Mouse (Mus musculus) hindbrain, embryonic 12.5 days (tissue): ENCODE results near the gene Atp8a1. TPM values are rescaled to one million over a fixed set of nuclear protein-coding genes. Genes with fewer than 3 reads are reported as not detected.

ENCODE experiments used
- ATAC-seq: fragments of 200-750 bp; cut with Nextera tagmentation; 2 replicates; pipeline ENCODE4 v1.8.0; 2017; ENCODE audit warnings: moderate TSS enrichment; ENCODE audit not compliant: low FRiP score
- H3K27ac ChIP-seq: fragments of 300-500 bp; sonication (generic); 2 replicates; pipeline ENCODE4 v1.5.1; 2016; ENCODE audit warnings: mild to moderate bottlenecking
- H3K27me3 ChIP-seq: fragments of 300-500 bp; sonication (generic); 2 replicates; pipeline ENCODE4 v1.6.1; 2016; ENCODE audit warnings: mild to moderate bottlenecking
- H3K36me3 ChIP-seq: fragments of 300-500 bp; sonication (generic); 2 replicates; pipeline ENCODE4 v1.6.1; 2016; ENCODE audit warnings: mild to moderate bottlenecking
- H3K4me1 ChIP-seq: fragments of 300-500 bp; sonication (generic); 2 replicates; pipeline ENCODE4 v1.6.1; 2016
- H3K4me2 ChIP-seq: fragments of 300-500 bp; sonication (generic); replicated peaks from 2 replicates; pipeline ENCODE4 v1.6.1; 2016; ENCODE audit warnings: mild to moderate bottlenecking
- H3K4me3 ChIP-seq: fragments of 300-500 bp; sonication (generic); 2 replicates; pipeline ENCODE4 v1.5.1; 2016; ENCODE audit warnings: mild to moderate bottlenecking
- H3K9ac ChIP-seq: fragments of 300-500 bp; sonication (generic); 2 replicates; pipeline ENCODE4 v1.6.1; 2016; ENCODE audit warnings: mild to moderate bottlenecking, moderate library complexity
- H3K9me3 ChIP-seq: fragments of 300-500 bp; sonication (generic); replicated peaks from 2 replicates; pipeline ENCODE4 v1.6.1; 2016; ENCODE audit warnings: mild to moderate bottlenecking
- WGBS: fragments of 180-500 bp; shearing (Covaris S2); methylation state at CpG from one replicate; pipeline ENCODE4 v1.1.7; 2016; 5-methylcytosine and 5-hydroxymethylcytosine counted together
- polyA plus RNA-seq: library from polyadenylated mRNA; unstranded; fragments of >200 nt; fragmentation: Nextera tagmentation; extraction: Ambion mirVana; gene quantifications from 2 replicates; pipeline ENCODE4 v1.2.1, GENCODE M21; 2016

Atp8a1 gene
- polyA plus RNA-seq, 1 experiment from 2014 or later: 37.3 TPM

DNA sequence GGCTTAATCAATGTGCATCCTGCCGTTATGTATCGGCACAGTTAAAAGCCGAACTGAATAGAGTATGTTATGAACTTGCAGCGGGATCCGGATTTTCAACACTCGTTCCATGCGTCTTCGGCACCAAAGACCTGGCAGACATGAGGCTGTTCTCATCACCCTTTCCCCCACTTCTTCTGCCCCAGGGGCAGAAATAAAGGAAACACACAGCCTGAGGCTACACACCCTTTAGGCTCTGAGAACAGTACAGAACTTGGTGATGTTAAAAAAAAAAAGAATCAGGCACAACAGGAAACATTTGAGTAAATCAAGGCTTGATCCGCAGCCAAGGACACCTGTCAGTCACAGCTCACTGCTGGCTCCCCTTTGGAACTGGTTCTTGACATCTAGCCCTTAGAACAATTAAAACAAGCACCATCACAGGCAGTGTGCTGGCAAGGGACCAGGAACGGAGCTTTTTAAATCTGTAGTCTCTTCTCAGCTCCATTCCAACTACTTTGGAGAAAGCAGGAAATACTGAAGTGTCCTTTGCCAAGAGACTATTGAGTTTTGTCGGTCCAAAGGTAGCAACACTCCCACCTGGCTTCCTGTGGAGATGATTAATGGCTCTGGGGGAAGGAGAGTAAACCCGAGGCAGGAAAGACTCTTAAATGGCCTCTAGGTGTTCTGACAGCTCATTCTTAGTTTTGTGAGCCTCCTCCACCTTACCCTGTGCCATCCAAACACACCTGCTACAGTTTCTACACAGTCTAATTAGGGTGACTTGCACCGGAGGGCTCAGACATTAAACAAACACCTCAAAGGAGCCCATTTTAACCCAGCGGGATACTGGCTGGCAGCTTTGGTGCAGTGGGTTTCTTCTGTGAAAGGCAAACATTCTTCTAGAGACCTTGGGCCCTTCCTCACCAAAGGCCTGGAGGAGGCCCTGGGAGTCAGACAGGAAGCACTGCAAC is 50.0 kb downstream of the Atp8a1 start:
- 78% methylated on average over 14 of the region's 14 CpGs for WGBS
- Histone ChIP-seq H3K4me1 (peaks cover 6% of the 10 kb centered on the region; the same call in 1 of the 2 replicates), H3K27ac (no peak overlapping the region), H3K9me3 (no peaks in the 10 kb centered on the region), H3K36me3 (no peaks in the 10 kb centered on the region), H3K4me3 (no peak overlapping the region), H3K9ac (no peak overlapping the region), H3K4me2 (no peak overlapping the region), H3K27me3 (no peaks in the 10 kb centered on the region)
- no peak for ATAC-seq

DNA sequence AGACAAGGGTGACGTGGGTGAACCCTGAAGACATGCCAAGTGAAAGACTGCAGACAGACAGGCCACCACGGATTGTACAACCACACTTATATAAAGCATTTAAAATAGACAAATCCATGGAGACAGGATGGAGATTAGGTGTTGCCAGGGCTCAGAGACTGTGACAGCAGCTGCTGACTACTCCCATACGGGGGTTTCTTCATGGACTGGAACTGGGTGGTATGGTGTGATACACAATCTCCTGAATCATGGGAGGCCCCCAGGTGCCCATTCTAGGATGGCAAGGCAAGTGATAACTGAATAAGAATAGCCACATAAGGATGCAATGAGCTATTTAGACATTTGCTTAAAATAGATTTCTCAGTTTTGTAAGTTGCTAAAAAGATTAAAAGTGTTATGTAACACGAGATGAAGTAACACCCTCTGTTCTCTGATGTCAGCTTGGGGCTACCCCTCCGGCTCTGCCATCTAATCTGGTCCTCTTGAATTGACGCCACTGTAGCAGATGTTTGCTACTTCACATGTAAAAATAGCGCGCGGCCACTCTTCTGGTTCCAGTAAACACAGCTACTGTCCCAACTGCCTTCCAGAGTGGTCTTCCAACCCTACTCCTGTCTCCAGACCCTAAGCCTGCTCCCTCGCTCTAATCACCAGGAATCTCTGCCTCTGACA is 53.0 kb downstream of the Atp8a1 start:
- WGBS: 87% methylated on average over 10 of the region's 10 CpGs
- no peak for ATAC-seq

DNA sequence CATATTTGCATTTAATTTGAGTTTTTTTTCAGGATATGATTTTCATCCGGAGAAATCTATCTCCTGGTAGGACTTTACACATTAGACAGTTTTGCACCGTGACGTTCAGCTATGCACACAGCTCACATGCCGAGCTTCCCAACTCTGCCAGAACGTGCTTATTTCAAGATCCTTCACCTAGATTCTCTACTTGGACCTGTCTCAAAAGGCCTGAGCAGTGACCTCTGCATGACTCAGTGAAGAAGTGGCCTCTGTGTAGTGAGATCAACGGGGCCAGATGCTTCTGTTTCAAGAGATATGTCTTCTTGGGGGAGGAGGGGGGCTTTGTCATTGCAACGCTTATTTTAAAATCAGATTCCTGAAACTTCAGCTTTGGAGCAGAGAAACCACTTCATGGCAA is 64.5 kb downstream of the Atp8a1 start:
- Histone ChIP-seq H3K9ac (no peak overlapping the region), H3K4me2 (no peak overlapping the region), H3K4me1 (no peaks in the 10 kb centered on the region), H3K9me3 (no peaks in the 10 kb centered on the region), H3K27me3 (no peaks in the 10 kb centered on the region), H3K27ac (no peak overlapping the region), H3K4me3 (no peak overlapping the region), H3K36me3 (no peaks in the 10 kb centered on the region)
- WGBS: 87% methylated on average over 7 of the region's 7 CpGs
- ATAC-seq: no peak

More for the DNA sequence above, 53.0 kb downstream of the Atp8a1 start:
- Histone ChIP-seq H3K27me3 (no peaks in the 10 kb centered on the region), H3K4me3 (no peak overlapping the region), H3K27ac (no peak overlapping the region), H3K36me3 (no peaks in the 10 kb centered on the region), H3K9me3 (no peaks in the 10 kb centered on the region), H3K4me2 (no peak overlapping the region), H3K9ac (no peak overlapping the region), H3K4me1 (peaks cover 6% of the 10 kb centered on the region; the same call in 1 of the 2 replicates)

DNA sequence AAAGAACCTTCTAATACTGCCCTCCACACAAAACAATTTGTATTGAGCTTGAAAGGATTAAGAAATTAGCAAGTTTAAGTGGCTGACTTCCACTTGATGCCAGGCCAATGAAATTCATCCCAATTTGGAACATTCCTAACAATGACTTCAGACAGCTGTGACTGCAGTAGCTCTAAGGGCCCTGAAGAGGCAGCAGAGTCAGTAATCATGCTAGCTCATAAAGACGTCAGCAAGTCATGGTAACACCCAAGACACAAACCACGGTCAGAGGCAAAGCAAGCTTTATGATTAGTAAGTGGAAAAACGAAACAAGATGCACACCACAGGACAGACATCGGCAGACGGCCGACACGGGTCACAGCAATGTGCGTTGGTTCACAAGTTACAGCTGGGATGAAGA is 69.2 kb downstream of the Atp8a1 start:
- WGBS: 73% methylated on average over 8 of the region's 8 CpGs
- Histone ChIP-seq H3K27me3 (no peaks in the 10 kb centered on the region), H3K27ac (no peak overlapping the region), H3K36me3 (no peaks in the 10 kb centered on the region), H3K4me3 (no peak overlapping the region), H3K4me1 (no peaks in the 10 kb centered on the region), H3K9me3 (no peaks in the 10 kb centered on the region), H3K4me2 (no peak overlapping the region), H3K9ac (no peak overlapping the region)
- 0 out of 2 replicates have a peak, but pooled peaks have one; percentile 29 for ATAC-seq

DNA sequence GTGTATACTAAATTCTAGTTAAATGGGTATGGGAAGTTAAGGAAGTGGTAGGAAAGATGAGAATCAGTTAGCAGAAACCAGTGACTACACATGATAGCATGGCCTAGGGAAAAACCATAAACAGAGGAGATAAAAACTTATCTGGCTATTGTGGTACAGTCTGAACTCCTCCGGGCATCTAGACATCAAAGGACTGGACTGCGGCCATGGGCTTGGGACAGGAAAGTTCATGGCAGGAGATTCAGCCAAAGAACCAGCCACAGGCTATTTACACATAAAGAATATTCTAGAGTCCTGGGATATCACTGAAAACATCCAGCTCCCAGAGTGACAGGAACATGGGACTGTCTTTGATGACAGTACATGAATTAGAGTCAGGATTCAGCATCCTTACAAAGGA is 73.0 kb downstream of the Atp8a1 start:
- H3K27me3 ChIP-seq: no peaks in the 10 kb centered on the region
- no peak overlapping the region for H3K4me2 ChIP-seq
- ATAC-seq: no peak
- no peaks in the 10 kb centered on the region for H3K4me1 ChIP-seq
- no peak overlapping the region for H3K27ac ChIP-seq
- 95% methylated on average over 2 of the region's 2 CpGs for WGBS
- no peak overlapping the region for H3K4me3 ChIP-seq
- H3K9ac ChIP-seq: no peak overlapping the region
- no peaks in the 10 kb centered on the region for H3K36me3 ChIP-seq
- no peaks in the 10 kb centered on the region for H3K9me3 ChIP-seq

DNA sequence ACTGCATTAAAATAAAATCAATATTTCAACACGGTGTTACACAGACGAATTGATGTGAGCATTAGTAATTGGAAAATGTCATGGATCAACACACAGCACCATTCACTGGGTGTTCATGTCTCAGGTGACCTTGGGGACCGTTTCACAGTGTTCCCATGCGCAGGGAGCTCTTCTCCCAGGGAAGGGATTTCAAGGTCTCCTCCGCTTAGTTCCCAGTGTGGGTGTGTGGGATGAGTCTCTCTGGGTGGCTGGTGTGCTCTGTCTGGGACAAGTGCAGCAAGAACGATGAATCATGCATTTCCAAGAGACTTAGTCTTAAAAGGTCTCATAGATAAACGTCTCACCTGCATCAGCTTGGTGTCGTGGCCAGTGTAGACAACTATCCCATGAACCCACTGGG is 78.5 kb downstream of the Atp8a1 start:
- no peak for ATAC-seq
- Histone ChIP-seq H3K9ac (no peak overlapping the region), H3K4me1 (no peaks in the 10 kb centered on the region), H3K27me3 (no peaks in the 10 kb centered on the region), H3K27ac (no peak overlapping the region), H3K9me3 (no peaks in the 10 kb centered on the region), H3K36me3 (no peaks in the 10 kb centered on the region), H3K4me3 (no peak overlapping the region), H3K4me2 (no peak overlapping the region)
- WGBS: 91% methylated on average over 8 of the region's 8 CpGs

DNA sequence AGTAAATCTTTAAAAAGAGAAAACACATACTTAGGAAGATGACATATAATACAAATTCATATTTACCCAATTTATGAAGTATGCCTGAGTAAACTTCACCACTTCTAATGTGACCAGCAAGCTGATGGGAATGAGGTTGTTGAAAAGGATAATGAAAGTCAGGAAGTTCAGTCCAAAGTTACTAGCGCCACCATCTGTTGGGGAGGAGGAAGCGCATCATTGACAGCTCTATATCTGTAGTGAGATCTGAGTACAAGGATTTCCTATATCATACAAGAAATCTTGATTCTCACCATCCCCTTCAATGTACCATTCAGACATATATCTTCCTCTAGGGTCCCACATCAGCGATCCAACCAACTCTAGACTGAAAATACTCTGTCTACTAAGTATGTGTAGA is 82.4 kb downstream of the Atp8a1 start:
- 98% methylated on average over 3 of the region's 3 CpGs for WGBS
- H3K9me3 ChIP-seq: no peaks in the 10 kb centered on the region
- no peak for ATAC-seq

DNA sequence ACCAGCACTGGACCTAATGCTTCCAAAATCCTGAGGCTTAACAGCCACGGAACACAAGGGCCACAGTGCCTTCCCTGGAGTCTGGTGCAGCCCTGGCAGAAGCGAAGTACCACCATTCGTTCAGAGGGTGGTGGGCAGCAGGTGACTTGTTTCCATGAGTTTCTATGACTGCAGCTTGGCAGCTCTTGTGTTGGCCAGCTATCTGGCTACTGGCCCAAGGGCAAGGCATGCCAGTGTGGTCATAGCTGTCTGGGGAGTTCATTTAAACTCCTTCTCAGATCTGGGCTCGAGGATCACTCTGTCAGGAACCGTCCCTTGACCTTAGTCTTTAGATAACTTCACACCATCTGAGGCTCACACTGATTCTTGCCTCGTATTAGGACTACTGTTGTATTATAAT is 89.1 kb downstream of the Atp8a1 start:
- ATAC-seq: no peak
- WGBS: 91% methylated on average over 6 of the region's 6 CpGs
- no peak overlapping the region for H3K4me2 ChIP-seq

More for the DNA sequence above, 82.4 kb downstream of the Atp8a1 start:
- no peaks in the 10 kb centered on the region for H3K27me3 ChIP-seq
- H3K4me3 ChIP-seq: no peak overlapping the region
- H3K36me3 ChIP-seq: peaks cover 8% of the 10 kb centered on the region; the same call in 1 of the 2 replicates
- no peaks in the 10 kb centered on the region for H3K4me1 ChIP-seq
- H3K4me2 ChIP-seq: no peak overlapping the region
- no peak overlapping the region for H3K27ac ChIP-seq
- no peak overlapping the region for H3K9ac ChIP-seq

DNA sequence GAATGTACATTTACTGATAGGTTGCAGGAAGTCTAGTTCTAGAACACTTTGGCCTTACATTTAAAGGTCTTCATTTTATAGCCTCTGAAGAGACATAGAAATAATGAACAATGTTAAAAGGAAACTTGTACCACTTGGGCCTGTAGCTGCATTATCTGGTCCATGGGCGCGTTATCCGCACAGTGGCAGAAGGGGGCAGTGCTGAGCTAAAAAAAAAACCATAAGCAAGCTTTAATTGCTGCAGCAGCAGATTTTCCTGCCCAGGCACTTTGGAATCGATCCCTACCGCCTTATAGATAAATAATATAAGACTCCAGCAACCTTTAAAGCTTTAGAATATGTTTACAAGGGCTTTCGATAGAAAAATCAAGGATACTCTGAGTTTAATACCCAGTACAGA is 91.1 kb downstream of the Atp8a1 start:
- H3K4me3 ChIP-seq: no peak overlapping the region
- ATAC-seq: no peak
- H3K27ac ChIP-seq: no peak overlapping the region
- H3K27me3 ChIP-seq: no peaks in the 10 kb centered on the region
- 26% methylated on average over 6 of the region's 6 CpGs for WGBS
- no peaks in the 10 kb centered on the region for H3K9me3 ChIP-seq
- H3K9ac ChIP-seq: no peak overlapping the region
- no peak overlapping the region for H3K4me2 ChIP-seq
- H3K4me1 ChIP-seq: peaks cover 9% of the 10 kb centered on the region
- 0 out of 2 replicates have a peak, but pooled peaks cover 4% of the 10 kb centered on the region for H3K36me3 ChIP-seq

More for the DNA sequence above, 89.1 kb downstream of the Atp8a1 start:
- H3K9ac ChIP-seq: no peak overlapping the region
- no peaks in the 10 kb centered on the region for H3K27me3 ChIP-seq
- H3K4me3 ChIP-seq: no peak overlapping the region
- peaks cover 8% of the 10 kb centered on the region; the same call in 1 of the 2 replicates for H3K36me3 ChIP-seq
- peaks cover 4% of the 10 kb centered on the region; the same call in 1 of the 2 replicates for H3K4me1 ChIP-seq
- no peak overlapping the region for H3K27ac ChIP-seq
- no peaks in the 10 kb centered on the region for H3K9me3 ChIP-seq

DNA sequence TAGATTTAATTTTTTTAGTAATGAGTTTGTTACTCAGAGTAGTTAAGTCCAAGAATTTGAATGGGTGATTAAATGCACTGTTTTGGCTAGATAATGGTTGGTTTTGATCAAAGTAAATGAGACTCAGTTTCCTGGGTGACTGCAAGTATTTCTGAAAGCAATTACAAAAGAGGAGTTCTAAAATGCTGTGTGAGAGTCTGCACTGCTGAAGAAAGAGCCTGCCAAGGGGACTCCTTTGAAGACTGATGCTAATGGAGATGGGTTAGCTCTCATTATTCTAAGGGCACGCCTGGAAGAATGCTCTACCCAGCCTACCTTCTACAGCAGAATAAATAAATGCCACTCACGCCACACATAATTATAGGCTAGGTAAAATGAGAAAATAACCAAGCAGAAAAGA is 94.2 kb downstream of the Atp8a1 start:
- H3K9me3 ChIP-seq: no peaks in the 10 kb centered on the region
- peaks cover 1% of the 10 kb centered on the region; the same call in 1 of the 2 replicates for H3K36me3 ChIP-seq
- H3K9ac ChIP-seq: no peak overlapping the region
- no peak overlapping the region for H3K4me3 ChIP-seq
- ATAC-seq: peak; percentile 71; the same call in 1 of the 2 replicates
- H3K27me3 ChIP-seq: no peaks in the 10 kb centered on the region
- H3K4me2 ChIP-seq: peak overlapping the region; percentile 18; the same call in 1 of the 2 replicates
- no peak overlapping the region for H3K27ac ChIP-seq
- 19% methylated on average over 2 of the region's 2 CpGs for WGBS
- H3K4me1 ChIP-seq: peaks cover 9% of the 10 kb centered on the region

DNA sequence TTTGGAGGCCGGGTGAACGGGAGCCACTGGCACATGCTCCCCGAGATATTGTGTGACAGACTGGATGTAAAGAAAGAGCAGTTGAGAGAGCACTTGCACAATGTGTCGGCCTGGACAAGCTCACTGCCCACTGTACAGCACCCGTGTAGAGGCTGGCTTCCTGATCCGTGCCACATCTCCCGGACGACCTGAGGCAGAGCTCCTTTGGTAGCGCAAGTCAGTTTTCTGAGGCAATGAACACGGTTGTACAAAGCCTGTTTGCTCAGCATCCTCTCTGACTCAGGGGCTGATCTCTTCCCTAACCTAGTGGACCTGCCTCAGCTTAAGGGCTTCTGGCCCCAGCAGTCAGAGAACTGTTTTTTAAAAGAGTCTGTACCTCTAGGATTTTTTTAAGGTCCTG is 94.6 kb downstream of the Atp8a1 start:
- Histone ChIP-seq H3K27ac (0 out of 2 replicates have a peak overlapping the region, but pooled peaks have one; percentile 35), H3K27me3 (no peaks in the 10 kb centered on the region), H3K9me3 (no peaks in the 10 kb centered on the region), H3K36me3 (peaks cover 5% of the 10 kb centered on the region; the same call in 1 of the 2 replicates), H3K9ac (no peak overlapping the region), H3K4me1 (peaks cover 9% of the 10 kb centered on the region), H3K4me3 (no peak overlapping the region), H3K4me2 (peak overlapping the region; percentile 18)
- peak; percentile 75 for ATAC-seq
- WGBS: 32% methylated on average over 10 of the region's 10 CpGs

DNA sequence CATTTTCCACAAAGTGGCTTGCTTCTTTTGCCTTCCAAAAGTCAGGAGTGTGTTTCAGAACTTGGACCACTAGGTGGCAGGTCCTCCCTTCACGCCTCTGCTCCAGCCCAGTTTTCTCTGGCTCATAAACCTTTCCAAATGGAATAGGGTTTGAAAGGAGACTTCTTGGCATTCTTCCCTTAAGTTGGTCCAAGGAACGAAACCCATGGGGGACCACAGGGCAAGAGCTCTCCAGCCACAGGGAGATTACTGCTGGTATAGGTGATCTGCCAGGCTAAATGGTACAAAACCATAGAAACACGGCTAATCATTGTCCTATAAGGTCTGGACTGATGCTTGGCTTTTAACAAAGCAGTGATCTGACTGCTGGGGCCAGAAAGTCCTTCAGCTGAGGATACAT is 95.2 kb downstream of the Atp8a1 start:
- Histone ChIP-seq H3K4me2 (no peak overlapping the region), H3K27ac (no peak overlapping the region), H3K36me3 (peaks cover 10% of the 10 kb centered on the region; the same call in 1 of the 2 replicates), H3K9me3 (no peaks in the 10 kb centered on the region), H3K27me3 (no peaks in the 10 kb centered on the region), H3K4me3 (no peak overlapping the region), H3K4me1 (peaks cover 9% of the 10 kb centered on the region), H3K9ac (no peak overlapping the region)
- WGBS: 23% methylated on average over 3 of the region's 3 CpGs
- peak; percentile 57 for ATAC-seq
